In genomic region chr5:48410348-48410747, GRCm38 (mm10) we compare ENCODE assay signal across 17 mouse cellular contexts.
DNase-seq lines count a peak whose midpoint lies in the region; ATAC-seq lines count a peak whose summit lies in the region.
"Had no signal": no experiment of that assay in that cellular context is flagged by ENCODE, and none has a peak within 500 bp of the region (broad histone marks: within the 10 kb centered on the region; RNA-seq: fewer than 3 reads in every experiment).

No protein-coding gene starts in this region.

- H3K27ac ChIP-seq in kidney, embryonic 15.5 days = 0 out of 2 replicates have a peak overlapping the region, but pooled peaks have one; percentile 25
- H3K27ac ChIP-seq in lung, embryonic 15.5 days = no peak overlapping the region
- H3K27ac ChIP-seq: embryonic facial prominence, embryonic 13.5 days; forebrain, embryonic 12.5 days; hindbrain, embryonic 12.5 days; limb, embryonic 10.5 days; liver, embryonic 15.5 days had no signal

- WGBS in kidney, embryonic 15.5 days = 64% methylated on average over 5 of the region's 5 CpGs
- 62% methylated on average over 5 of the region's 5 CpGs for WGBS in lung, embryonic 15.5 days

- H3K4me2 ChIP-seq in kidney, embryonic 15.5 days = no peak overlapping the region
- no peak overlapping the region for H3K4me2 ChIP-seq in lung, embryonic 15.5 days
- H3K4me2 ChIP-seq: embryonic facial prominence, embryonic 13.5 days; forebrain, embryonic 12.5 days; hindbrain, embryonic 12.5 days; liver, embryonic 15.5 days had no signal

- H3K4me1 ChIP-seq in kidney, embryonic 15.5 days = 0 out of 2 replicates have a peak, but pooled peaks cover 4% of the 10 kb centered on the region
- no peaks in the 10 kb centered on the region for H3K4me1 ChIP-seq in lung, embryonic 15.5 days
- H3K4me1 ChIP-seq: embryonic facial prominence, embryonic 13.5 days; hindbrain, embryonic 12.5 days; liver, embryonic 15.5 days had no signal

- no peak for DNase-seq in kidney, adult 8-10 months
- no peak for DNase-seq in lung, postnatal 4 days
- DNase-seq in adrenal gland, adult 8-10 months = peak; percentile 54
- peak; percentile 5 for DNase-seq in testis, postnatal 14 days (ENCODE audit: low spot score)
- no peak for DNase-seq in right cerebral cortex, postnatal 4 days
- DNase-seq: liver; midbrain, embryonic 14.5 days; thymus, adult 18-20 months had no signal

- 0 out of 2 replicates have a peak, but pooled peaks cover 5% of the 10 kb centered on the region for H3K36me3 ChIP-seq in kidney, embryonic 15.5 days
- H3K36me3 ChIP-seq in lung, embryonic 15.5 days = no peaks in the 10 kb centered on the region
- H3K36me3 ChIP-seq: embryonic facial prominence, embryonic 13.5 days; forebrain, embryonic 12.5 days; hindbrain, embryonic 12.5 days; limb, embryonic 10.5 days; liver, embryonic 15.5 days had no signal

- no peak overlapping the region for H3K4me3 ChIP-seq in kidney, embryonic 15.5 days (replicated peaks)
- no peak overlapping the region for H3K4me3 ChIP-seq in lung, embryonic 15.5 days
- H3K4me3 ChIP-seq: embryonic facial prominence, embryonic 13.5 days; erythroblast, embryonic 14.5 days; forebrain, embryonic 12.5 days; hindbrain, embryonic 12.5 days; limb, embryonic 10.5 days; liver, embryonic 15.5 days had no signal

- ATAC-seq in kidney, embryonic 15.5 days (replicated peaks; ENCODE audit: low FRiP score) = no peak; the same call in 1 of the 2 replicates
- peak; percentile 31; the same call in 1 of the 2 replicates for ATAC-seq in lung, embryonic 15.5 days (ENCODE audit: borderline replicate concordance, extremely low read depth, low FRiP score, low TSS enrichment)
- ATAC-seq: intestine, postnatal 0 days had no signal

- no peaks in the 10 kb centered on the region for H3K9me3 ChIP-seq in kidney, embryonic 15.5 days (replicated peaks)
- no peaks in the 10 kb centered on the region for H3K9me3 ChIP-seq in lung, embryonic 15.5 days
- H3K9me3 ChIP-seq: embryonic facial prominence, embryonic 13.5 days; forebrain, embryonic 12.5 days; hindbrain, embryonic 12.5 days; limb, embryonic 10.5 days; liver, embryonic 15.5 days had no signal

- no peak overlapping the region for H3K9ac ChIP-seq in kidney, embryonic 15.5 days
- no peak overlapping the region for H3K9ac ChIP-seq in lung, embryonic 15.5 days
- H3K9ac ChIP-seq: embryonic facial prominence, embryonic 13.5 days; forebrain, embryonic 12.5 days; hindbrain, embryonic 12.5 days; liver, embryonic 15.5 days had no signal

- H3K27me3 ChIP-seq in kidney, embryonic 15.5 days = no peaks in the 10 kb centered on the region; the same call in 1 of the 2 replicates
- H3K27me3 ChIP-seq in lung, embryonic 15.5 days = no peaks in the 10 kb centered on the region
- H3K27me3 ChIP-seq: embryonic facial prominence, embryonic 13.5 days; forebrain, embryonic 12.5 days; hindbrain, embryonic 12.5 days; liver, embryonic 15.5 days had no signal

Comparison
In these comparisons a context has a peak if more than half of its experiments do, and no peak if none do; other contexts are left out.
1. DNase-seq: peak in adrenal gland, adult 8-10 months (single experiment) and testis, postnatal 14 days (single experiment); none in kidney, adult 8-10 months (0 of 2), lung, postnatal 4 days (0 of 2) and right cerebral cortex, postnatal 4 days (single experiment).